Mouse (Mus musculus) midbrain, postnatal 0 days (tissue): ENCODE measurements at regions not wholly inside any gene's neighbourhood (a gene's known extent, or its start where the extent isn't known, plus 50 kb on each side); places are given as distances from the start of the nearest gene placed in this dataset.

Experiments used
- ATAC-seq: fragments of 200-750 bp; cut with Nextera tagmentation; 2 replicates; pipeline ENCODE4 v1.8.0; 2017; ENCODE audit warnings: moderate number of reproducible peaks, mild to moderate bottlenecking, moderate TSS enrichment, moderate library complexity; ENCODE audit not compliant: low FRiP score
- DNase-seq: peaks from one replicate; pipeline ENCODE4 v3.0.0-alpha.2; 2015; ENCODE audit warnings: low spot score
- H3K27ac ChIP-seq: fragments of 300-500 bp; sonication (generic); 2 replicates; pipeline ENCODE4 v1.5.1; 2014; ENCODE audit warnings: low read depth, mild to moderate bottlenecking, low read length, mixed read lengths
- H3K27me3 ChIP-seq: fragments of 300-500 bp; sonication (generic); 2 replicates; pipeline ENCODE4 v1.6.1; 2014; ENCODE audit warnings: low read length, control low read depth, mixed read lengths; ENCODE audit not compliant: insufficient read depth
- H3K36me3 ChIP-seq: fragments of 300-500 bp; sonication (generic); 2 replicates; pipeline ENCODE4 v1.6.1; 2014; ENCODE audit warnings: low read length, control low read depth, mixed read lengths; ENCODE audit not compliant: insufficient read depth
- H3K4me1 ChIP-seq: fragments of 300-500 bp; sonication (generic); 2 replicates; pipeline ENCODE4 v1.6.1; 2014; ENCODE audit warnings: mild to moderate bottlenecking, control low read depth, antibody characterized with exemption, low read length, mixed read lengths; ENCODE audit not compliant: insufficient read depth
- H3K4me2 ChIP-seq: fragments of 300-500 bp; sonication (generic); 2 replicates; pipeline ENCODE4 v1.6.1; 2014; ENCODE audit warnings: low read depth, mild to moderate bottlenecking, low read length, mixed read lengths; ENCODE audit not compliant: poor library complexity, severe bottlenecking
- H3K4me3 ChIP-seq: fragments of 300-500 bp; sonication (generic); 2 replicates; pipeline ENCODE4 v1.5.1; 2014; ENCODE audit warnings: low read depth, mild to moderate bottlenecking, low read length, moderate library complexity
- H3K9ac ChIP-seq: fragments of 300-500 bp; sonication (generic); replicated peaks from 2 replicates; pipeline ENCODE4 v1.6.1; 2014; ENCODE audit warnings: mild to moderate bottlenecking, low read length, moderate library complexity, mixed read lengths; ENCODE audit not compliant: poor library complexity, severe bottlenecking
- H3K9me3 ChIP-seq: fragments of 300-500 bp; sonication (generic); 2 replicates; pipeline ENCODE4 v1.6.1; 2016; ENCODE audit warnings: low read length, control low read depth
- CTCF ChIP-seq: IDR thresholded peaks from 2 replicates; pipeline ENCODE4 v1.5.1; 2016; ENCODE audit warnings: antibody characterized with exemption, mild to moderate bottlenecking
- whole genome bisulfite sequencing: fragments of 180-500 bp; shearing (Covaris S2); extraction: QIAGEN DNeasy Blood & Tissue Kit; methylation state at CpG from one replicate; pipeline ENCODE4 v1.1.7; 2014; 5-methylcytosine and 5-hydroxymethylcytosine counted together

DNA sequence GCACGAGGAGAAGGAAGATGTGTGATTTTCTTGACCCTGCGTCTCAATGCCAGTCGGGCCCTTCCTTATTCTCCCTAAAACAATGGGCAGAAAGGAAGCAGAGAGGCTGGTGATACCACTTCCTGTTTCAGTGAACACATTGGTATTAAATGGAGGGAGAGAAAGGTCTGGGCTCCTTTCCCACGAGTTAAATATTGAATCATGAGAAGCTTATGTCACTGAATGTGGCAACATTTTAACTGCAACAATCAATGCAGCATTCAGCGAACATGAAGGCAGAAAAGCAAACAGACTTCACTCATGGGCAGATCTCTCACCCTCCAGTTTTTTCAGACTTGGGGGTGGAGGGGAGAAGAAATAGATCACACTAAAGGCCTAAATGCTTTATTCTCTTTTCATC is 819.8 kb downstream of the Poteg start:
- no peak overlapping the region for H3K4me2 ChIP-seq
- no peaks in the 10 kb centered on the region for H3K4me1 ChIP-seq
- H3K27ac ChIP-seq = no peak overlapping the region
- ATAC-seq (no peak), DNase-seq (no peak)
- H3K36me3 ChIP-seq = no peaks in the 10 kb centered on the region
- H3K9ac ChIP-seq = no peak overlapping the region
- H3K9me3 ChIP-seq = no peaks in the 10 kb centered on the region
- WGBS = 75% methylated on average over 5 of the region's 5 CpGs
- TF ChIP-seq CTCF = no peak
- no peaks in the 10 kb centered on the region for H3K27me3 ChIP-seq
- no peak overlapping the region for H3K4me3 ChIP-seq

DNA sequence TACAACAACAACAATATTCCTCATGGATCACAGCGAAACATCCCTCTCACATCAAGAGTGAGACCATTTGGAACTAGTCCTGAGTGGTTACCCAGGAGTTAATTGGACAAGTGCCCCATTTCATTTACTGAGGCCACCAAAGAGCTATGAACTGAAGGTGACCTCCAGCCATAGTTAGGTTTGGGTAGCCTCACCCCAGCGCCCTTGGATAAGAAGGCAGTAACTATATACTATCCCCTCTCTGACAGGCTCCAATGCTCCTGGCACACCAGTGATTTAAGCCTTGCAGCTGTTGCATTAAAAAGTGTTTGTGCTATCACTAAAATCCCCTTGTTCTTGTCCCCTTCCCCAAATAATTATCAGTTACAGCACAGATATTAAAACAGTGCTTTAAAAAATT is 836.8 kb downstream of the Poteg start:
- Histone ChIP-seq H3K9ac (no peak overlapping the region), H3K4me1 (no peaks in the 10 kb centered on the region), H3K27me3 (no peaks in the 10 kb centered on the region), H3K9me3 (no peaks in the 10 kb centered on the region), H3K36me3 (no peaks in the 10 kb centered on the region), H3K4me2 (no peak overlapping the region), H3K4me3 (no peak overlapping the region), H3K27ac (no peak overlapping the region)
- ATAC-seq = no peak
- 86% methylated on average over 2 of the region's 2 CpGs for WGBS
- no peak for DNase-seq
- TF ChIP-seq CTCF = no peak

DNA sequence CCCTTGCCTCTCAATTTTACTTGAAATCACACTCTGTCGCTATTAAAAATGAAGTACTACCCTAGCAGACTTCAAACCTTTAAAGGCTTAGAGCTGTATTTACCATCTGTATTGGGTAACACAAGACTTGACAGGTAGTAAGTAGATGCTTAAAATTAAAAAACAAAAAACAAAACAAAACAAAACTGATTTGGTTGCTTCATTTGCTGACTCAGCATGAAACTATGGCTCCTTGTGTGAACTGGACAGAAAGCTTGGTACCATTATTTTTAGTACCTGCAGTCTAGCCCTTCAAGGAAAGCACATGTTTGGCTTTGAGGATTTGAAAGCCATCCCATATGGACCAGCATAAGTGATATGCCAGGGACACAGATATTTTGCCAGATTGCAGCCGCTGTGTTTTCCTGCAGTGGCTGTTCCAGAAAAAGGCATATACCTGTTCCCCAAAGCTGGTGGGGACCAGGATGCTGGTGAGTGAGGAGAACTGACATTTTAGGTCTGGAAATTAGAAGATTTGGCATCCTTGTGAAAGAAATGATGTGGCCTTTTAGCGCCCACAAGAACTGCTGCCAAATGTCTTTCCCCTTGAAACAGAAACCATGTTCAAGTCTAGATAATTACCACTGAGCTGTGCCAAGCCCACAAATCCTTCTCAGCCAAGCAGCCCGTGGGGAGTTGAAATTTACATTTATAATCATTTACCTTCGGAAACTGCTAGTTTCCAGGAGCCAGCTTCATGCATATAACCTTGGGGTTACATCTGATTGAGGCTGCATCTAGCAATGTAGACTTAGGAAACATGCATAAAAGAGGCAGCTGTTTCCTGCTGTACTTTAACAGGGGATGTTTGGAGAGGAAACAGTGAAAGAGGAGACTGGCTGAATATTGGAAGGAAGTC is 851.7 kb downstream of the Poteg start:
- Histone ChIP-seq H3K4me2 (no peak overlapping the region), H3K9ac (no peak overlapping the region), H3K4me3 (no peak overlapping the region), H3K27ac (no peak overlapping the region), H3K27me3 (no peaks in the 10 kb centered on the region), H3K36me3 (no peaks in the 10 kb centered on the region), H3K4me1 (no peaks in the 10 kb centered on the region), H3K9me3 (no peaks in the 10 kb centered on the region)
- 59% methylated on average over 5 of the region's 5 CpGs for WGBS
- no peak for TF ChIP-seq CTCF
- no peak for ATAC-seq
- peak; percentile 80 for DNase-seq

DNA sequence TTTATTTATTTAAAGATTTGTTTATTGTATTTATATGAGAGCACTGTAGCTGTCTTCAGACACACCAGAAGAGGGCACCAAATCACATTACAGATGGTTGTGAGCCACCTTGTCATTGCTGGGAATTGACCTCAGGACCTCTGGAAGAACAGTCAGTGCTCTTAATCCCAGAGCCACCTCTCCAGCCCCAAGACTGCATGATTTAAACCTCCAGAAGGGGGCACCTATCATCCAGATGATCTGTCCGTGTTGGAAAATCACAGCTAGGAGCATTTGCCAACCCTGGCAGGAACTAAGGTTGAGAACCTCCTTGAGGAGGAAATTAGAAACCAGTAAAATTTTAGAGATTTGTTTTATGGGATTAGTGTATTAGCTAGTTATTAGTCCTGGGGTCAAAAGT is 869.6 kb downstream of the Poteg start:
- no peaks in the 10 kb centered on the region for H3K4me1 ChIP-seq
- DNase-seq (no peak), ATAC-seq (no peak)
- WGBS = 63% methylated on average over 1 of the region's 1 CpGs
- no peak overlapping the region for H3K4me3 ChIP-seq
- no peaks in the 10 kb centered on the region for H3K27me3 ChIP-seq
- H3K36me3 ChIP-seq = no peaks in the 10 kb centered on the region
- no peak overlapping the region for H3K9ac ChIP-seq
- H3K27ac ChIP-seq = no peak overlapping the region
- H3K9me3 ChIP-seq = no peaks in the 10 kb centered on the region
- no peak for TF ChIP-seq CTCF
- H3K4me2 ChIP-seq = no peak overlapping the region

DNA sequence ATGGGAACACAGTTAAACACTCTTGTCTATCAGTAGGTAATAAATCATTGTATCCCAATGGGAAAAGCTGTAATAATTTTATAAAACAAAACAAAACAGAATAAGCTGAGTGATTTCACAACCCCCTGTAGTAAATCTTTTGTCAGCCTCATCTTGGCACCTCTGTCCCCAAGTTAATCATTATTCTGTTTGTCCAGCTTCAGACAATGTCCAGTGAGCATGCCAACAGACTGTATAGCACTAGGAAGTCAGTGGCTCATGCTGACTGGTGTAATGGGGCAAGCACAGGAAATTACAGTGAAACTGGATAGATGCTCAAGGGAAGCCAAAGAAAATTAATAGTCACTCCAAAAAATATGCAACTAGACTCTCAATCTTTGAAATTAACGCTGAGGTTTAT is 885.9 kb downstream of the Poteg start:
- no peaks in the 10 kb centered on the region for H3K4me1 ChIP-seq
- no peaks in the 10 kb centered on the region for H3K9me3 ChIP-seq
- H3K9ac ChIP-seq = no peak overlapping the region
- no peaks in the 10 kb centered on the region for H3K27me3 ChIP-seq
- DNase-seq (no peak), ATAC-seq (no peak)
- no peaks in the 10 kb centered on the region for H3K36me3 ChIP-seq
- H3K4me2 ChIP-seq = no peak overlapping the region
- TF ChIP-seq CTCF = no peak
- 82% methylated on average over 1 of the region's 1 CpGs for WGBS
- no peak overlapping the region for H3K27ac ChIP-seq
- no peak overlapping the region for H3K4me3 ChIP-seq

DNA sequence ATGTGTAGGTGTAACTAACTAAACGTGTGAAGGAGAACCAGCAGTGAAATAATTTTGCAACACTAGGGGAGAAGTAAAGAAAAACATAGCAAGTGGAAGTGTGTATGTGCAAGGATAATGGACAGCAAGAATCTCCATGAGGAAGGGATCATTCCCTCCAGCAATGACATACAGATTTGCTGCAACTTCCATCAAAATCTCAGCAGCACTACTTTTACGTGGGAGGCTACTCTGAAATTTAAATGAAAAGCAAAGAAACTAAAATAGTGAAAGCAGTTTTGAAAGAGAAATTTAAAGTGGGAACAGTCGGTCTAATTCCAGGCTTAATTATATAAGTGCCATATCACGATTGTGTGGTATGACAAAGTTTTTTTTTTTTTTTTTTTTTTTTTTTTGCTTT is 890.0 kb downstream of the Poteg start:
- Histone ChIP-seq H3K27me3 (no peaks in the 10 kb centered on the region), H3K27ac (no peak overlapping the region), H3K9ac (no peak overlapping the region), H3K36me3 (no peaks in the 10 kb centered on the region), H3K4me3 (no peak overlapping the region), H3K4me1 (no peaks in the 10 kb centered on the region), H3K9me3 (no peaks in the 10 kb centered on the region), H3K4me2 (no peak overlapping the region)
- WGBS = 80% methylated on average over 4 of the region's 4 CpGs
- no peak for ATAC-seq
- no peak for TF ChIP-seq CTCF
- no peak for DNase-seq
